Mouse (Mus musculus) right cerebral cortex, postnatal 36 days (tissue): ENCODE measurements around the gene Ednra.
"Not testable (repeated sequence)": the region's sequence is repeated elsewhere in the genome, so short reads cannot be mapped to it uniquely, and the experiment has no call there.

Source experiments
- DNase-seq, 2 experiments: peaks; one replicate each; pipeline ENCODE4 v3.0.0; 2022; ENCODE audit warnings: low spot score in 2 of 2, mixed read lengths in 1 of 2

Gene Ednra

DNA sequence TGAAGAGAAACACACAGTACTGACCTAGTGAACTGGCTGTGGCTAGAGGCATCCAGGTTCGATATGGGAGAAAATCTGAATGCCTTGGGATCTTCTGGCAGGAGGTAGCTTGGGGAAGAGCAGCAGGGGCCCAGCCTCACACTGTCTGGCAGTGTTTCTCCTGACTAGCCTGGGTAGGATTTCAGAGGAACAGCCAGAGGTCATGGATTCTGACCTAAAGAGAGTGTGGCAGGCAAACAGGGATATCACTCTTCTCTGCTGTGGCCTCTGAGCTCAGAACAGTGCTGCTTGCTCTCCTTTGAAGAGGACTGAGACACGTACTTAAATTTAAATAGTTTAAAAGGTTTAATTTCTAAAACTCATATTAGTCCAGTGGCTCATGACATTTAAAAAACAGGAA lies 7.2 kb downstream of the Ednra start:
- no peak for DNase-seq

DNA sequence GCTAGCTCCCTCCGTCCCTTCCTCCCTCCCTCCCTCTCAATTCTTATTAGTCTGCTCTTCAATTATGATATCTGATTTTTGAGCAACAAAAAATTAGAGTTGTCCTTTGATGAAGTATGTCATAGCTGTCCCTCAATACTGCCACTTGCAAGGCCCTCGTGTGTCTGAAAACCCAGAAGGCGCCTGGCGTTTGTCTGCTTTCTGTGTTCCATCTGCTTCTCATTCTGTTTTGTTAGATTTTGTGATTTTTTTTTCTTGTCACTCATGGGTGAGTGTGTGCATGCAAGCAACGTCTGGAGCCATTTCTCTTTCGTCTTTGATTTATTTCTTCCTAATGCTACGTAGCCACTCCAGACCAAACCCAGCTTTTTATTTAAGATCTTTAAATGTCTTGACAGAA lies 9.8 kb downstream of the Ednra start:
- DNase-seq, result no peak

DNA sequence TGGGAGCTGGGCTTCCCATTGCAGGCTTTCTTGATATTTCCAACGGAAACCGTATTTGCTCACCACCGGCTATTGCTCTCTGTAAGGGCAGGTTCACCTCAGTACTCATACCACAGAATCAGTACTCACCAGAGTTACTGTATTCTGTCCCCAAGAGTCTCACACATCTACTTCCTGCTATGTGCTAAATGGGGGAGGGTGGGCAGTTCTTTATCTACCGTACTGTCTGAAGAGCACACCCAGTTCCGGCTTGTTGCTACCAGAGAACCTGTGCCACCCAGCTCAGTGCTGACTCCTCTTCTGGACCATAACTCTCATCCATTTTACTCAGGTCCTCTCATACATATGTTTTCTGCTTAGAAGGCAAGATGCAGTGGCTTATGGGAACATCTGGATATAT lies 10.6 kb downstream of the Ednra start:
- no peak for DNase-seq

DNA sequence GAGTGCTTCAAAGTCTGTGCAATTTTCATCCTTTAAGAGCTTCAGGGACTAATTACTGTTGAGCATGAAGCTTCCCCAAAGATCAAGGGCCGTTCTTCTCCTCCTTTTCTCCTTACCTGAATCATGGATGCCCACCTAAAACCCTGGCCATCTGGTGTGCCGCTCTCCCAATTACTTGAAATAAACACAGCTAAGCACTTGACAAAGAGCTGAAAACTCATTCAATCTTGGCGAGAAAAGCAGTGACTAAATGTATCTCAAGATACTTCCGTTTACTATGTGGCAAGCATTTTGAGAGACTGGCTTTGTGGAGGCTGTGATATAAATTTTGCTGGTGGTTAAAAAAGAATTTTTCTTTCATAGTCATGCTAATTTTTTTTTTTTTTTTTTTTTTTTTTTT lies 19.5 kb downstream of the Ednra start:
- DNase-seq, result no peak

DNA sequence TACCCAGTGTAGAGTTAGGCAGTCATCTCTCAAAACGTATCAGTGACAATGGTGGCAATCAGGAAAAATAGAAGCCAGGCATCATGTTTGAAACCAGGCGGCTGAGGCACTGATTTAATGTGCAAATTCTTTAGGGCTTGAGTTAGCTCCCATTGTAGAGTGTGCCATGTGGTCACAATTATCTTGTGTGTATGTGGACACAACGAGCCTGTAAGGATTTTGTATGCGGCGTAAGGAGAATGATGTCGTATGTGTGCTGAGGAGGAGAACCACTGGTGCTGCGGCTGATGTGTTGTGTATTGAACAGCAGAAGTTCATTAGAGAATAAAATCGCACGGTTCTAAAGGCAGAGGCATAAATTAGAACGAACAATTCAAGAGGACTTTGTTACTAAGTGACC lies 26.2 kb downstream of the Ednra start:
- DNase-seq, result no peak

DNA sequence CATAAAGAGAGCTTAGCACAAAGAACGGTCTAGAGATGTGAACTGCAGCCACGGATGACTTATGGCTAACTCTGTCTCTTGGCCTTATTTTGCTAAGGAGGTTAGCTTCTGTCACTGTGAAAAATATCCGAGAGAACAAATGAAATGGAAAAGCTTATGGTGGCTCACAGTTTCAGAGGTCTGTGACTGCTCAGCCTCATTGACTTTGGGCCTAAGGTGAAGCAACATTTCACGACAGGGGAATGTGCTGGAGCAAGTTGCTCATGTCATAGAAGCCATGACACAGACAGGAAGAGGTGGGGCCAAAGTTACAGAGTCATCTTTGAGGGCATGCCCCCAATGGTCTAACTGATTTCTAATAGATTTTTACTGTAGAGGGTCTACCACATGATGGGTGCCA lies 28.1 kb downstream of the Ednra start:
- DNase-seq, result no peak

DNA sequence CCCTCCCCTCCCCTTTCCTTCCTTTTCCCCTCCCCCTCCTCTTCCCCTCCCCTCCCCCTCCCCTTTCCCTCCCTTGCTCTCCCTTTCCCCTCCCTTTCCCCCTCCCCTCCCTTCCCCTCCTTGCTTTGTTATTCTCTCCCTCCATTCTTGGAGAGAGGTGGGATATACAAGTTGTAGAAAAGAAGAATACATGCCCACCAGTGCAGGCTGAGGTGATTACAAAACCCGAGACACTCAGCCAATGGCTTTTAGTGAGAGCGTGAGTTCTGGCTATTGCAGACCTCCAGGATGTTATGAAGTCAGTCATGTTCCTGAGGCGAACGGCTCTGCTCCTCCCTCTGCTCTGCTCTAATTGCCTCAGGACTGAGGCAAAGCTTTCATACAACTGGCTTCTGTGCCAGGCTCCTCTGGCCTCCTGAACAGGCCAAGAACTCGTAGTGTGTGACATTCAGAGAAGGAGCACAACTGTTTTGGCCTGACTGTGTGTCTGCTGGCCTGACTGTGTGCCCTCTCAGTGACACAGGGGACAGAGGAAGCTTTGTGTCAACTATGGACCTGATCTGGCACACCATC lies 28.7 kb downstream of the Ednra start:
- DNase-seq, result no peak

DNA sequence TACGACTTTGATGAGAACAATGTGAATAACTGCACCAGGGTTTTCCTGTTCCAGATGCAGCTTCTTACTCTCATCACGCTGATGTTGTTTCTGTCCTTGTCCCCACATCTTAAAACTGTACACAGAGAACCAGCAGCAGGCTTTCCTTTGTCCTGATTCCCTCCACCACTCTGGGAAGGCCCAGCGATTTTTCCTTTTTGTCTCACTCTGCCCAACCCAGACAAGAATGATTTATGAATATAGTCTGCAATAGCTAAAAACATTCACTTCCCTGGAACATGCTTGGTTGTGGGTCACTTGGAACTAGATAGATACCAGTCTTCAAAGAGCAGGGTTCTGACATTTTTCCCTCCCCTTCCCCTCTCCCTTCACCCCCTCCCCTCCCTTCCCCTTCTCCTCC lies 29.2 kb downstream of the Ednra start:
- no peak for DNase-seq

DNA sequence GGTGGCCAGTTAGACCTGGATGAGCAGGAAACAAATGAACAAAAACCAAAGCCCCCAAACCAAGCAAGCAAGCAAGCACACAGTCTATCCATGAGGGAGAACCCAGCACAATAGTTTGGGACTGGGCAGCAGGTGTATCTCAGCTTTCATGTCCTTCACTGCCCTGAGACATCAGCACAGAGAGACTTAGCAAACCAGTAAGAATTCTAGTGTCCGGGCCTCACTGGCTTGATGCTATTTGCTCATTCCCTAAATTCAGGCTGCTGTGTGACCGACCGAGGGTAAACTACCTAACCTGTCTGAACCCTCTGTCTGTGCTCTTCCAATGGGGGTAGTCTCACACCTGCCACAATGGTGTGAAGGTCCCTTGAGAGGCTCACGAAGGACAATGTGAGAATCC lies 29.7 kb downstream of the Ednra start:
- DNase-seq, result no peak

DNA sequence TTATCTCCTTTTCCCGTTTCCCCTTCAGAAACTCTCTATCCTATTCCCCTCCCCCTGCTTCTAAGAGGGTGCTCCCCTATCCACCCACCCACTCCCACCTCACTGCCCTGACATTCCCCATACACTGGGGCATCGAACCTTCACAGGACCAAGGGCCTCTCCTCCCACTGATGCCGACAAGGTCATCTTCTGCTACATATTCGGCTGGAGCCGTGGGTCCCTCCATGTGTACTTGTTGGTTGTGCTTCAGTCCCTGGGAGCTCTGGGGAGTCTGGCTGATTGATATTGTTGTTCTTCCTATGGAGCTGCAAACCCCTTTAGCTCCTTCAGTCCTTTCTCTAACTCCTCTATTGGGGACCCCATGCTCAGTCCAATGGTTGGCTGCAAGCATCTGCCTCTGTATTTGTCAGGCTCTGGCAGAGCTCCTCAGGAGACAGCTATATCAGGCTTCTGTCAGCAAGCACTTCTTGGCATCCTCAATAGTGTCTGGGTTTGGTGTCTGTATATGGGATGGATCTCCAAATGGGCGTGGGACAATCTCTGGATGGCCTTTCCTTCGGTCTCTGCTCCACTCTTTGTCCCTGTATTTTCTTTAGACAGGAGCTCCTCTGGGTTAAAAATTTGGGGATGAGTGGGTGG lies 34.7 kb downstream of the Ednra start:
- DNase-seq, result not testable (repeated sequence)

DNA sequence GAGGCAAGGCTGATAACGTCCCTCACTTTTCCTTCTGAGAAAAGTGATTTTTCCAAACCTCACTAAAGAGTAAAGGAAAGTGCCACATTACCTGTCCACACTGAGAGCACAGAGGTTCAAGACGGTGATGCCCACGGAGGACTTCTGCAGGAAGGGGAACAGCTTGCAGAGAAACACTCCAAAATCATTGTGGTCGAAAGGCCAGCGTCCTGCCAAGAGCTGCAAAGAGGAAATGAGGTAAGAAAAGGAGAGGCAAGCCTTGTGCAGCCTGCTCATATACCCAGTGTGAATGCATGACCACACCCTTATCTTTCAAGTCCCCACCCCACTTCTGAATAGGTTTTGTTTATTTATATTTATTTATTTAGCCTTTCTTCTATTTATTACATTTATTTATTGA lies 35.3 kb downstream of the Ednra start:
- DNase-seq, result no peak

DNA sequence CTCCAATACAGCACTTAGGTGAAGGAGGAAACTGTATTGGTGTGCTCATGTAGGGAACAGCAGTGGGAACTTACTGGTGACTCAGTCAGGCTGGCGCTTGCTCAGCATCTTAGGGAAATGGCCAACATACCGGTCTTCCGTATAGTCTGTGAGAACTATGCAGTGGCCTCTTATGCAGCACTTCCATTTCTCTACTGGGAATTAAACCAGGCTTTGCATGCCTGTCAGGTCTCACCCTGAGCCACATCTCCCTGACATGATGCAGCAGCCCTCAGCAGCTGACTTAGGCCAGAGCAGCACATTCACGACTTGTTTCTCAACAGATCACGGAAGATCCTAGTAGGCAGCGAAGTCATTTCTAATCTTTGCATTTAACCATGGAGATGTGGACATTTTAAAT lies 39.9 kb downstream of the Ednra start:
- DNase-seq, result no peak

DNA sequence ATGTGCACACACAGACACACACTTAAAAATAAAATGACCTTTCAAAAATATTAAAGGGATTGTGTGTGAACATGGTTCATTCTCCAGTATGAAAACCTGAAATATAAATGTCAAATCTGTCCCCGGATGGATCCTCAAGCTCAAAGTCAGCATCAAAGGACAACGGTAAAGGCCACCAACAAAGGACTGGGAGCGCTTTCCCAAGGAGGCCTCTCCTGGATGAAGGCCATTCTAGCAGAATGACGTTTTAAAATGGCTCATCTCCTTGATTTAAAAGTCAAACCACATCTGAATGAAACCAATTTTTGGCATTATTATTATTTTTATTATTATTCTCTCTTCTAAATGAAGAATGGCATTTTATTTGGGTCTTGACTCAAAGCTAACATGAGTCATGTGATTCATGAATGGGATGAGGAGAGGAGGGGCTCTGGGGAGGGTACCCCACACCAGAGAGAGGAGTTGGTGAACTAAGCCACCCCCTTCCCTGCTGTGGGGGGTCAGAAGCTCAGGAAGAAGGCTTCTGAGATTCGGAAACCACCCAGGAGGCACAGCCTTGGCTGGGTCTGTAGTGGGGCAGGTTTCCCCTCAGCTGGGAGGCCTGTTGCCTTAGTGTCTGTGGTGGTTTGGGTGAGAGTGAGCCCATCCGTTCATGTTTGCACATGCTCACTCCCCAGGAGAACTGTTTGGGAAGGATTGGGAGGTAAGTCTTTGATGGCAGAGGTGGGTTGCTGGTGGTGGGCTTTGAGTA lies 40.7 kb downstream of the Ednra start:
- DNase-seq, result no peak

DNA sequence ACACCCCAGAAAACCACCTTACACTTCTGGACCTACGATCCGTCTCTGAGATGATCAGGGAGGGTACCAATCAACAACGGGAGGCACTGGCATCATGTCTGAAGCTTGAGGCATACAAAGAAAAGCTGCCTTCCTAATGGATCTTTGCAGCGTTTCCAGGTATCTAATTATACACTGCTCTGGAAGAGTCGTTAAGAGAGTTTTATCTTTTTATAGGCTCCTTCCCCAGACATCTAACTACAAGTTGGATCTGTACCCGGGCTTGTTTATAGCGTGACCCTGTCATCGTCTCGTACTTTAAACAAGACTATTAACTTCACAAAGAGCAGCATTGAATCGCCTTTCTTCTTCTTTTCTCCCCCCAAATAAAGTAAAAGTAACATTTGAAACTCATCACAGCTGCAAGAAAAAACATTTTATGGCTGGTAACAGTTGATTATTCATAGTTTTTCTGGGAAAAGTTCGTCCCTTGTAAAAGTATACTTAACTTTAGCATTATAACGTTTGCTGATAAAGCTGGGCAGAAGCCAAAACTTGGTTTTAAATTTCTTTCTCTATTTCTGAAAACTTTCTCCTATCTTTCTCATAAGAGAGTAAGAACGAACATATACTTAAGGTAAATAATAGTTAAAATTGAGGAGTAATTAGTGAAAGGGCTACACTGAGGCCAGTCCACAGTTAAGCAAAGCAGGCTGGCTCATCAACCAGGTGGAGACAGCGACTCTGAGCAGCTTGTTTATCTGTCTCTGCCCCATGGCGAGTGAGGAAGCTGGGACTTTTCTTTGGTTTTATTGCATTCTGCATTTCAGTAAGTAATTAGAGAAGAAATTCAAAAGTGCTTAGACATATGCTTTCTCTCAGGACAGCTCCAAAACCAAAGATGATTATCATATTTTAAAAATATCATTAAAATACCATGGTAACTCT lies 42.0 kb downstream of the Ednra start:
- no peak for DNase-seq

DNA sequence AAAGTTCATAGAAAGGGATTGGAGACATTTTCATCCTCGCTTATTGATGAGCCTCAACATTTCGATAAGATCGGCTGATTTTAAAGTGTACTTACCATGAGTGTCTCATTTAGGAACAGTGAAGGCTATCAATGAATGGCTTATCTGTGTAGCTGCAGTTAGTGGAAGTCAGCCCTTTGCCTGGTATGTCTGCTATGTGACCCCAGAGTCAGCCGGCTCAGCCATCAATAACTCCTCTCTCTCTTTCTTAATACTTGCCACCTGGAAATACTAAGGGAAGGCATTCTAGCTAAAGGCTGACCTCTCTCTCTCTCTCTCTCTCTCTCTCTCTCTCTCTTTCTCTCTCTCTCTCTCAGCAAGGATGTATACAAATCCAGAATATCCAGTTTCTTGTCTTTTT lies 52.2 kb downstream of the Ednra start:
- no peak for DNase-seq

DNA sequence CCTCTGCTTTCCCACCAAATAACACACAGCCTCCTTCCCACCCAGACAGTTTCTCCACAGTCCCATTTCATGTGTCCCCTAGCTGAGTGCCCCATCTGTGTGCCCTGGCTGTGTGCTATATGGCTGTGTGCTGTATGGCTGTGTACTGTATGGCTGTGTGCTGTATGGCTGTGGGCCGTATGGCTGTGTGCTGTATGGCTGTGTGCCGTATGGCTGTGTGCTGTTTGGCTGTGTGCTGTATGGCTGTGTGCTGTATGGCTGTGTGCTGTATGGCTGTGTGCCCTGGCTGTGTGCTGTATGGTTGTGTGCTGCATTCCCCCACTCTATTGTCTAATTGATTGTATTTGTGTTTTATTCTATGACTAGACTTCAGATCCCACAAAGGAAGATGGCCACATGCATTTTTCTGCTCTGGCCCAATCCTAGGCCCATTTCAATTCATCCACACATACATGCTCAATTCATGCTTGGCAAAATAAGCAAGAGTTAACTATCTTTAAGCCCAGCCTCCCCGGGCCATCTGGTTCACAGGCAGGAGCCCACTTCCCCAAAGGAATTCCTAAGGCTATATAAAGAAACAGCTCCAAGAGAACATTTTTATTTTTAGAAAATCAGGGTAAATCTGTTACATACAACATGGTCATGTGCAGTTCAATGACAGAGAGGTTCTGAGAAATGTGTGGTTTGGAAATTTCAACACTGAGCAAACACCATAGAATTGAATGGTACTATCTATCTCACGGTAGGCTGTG lies 53.5 kb downstream of the Ednra start:
- DNase-seq, result no peak

DNA sequence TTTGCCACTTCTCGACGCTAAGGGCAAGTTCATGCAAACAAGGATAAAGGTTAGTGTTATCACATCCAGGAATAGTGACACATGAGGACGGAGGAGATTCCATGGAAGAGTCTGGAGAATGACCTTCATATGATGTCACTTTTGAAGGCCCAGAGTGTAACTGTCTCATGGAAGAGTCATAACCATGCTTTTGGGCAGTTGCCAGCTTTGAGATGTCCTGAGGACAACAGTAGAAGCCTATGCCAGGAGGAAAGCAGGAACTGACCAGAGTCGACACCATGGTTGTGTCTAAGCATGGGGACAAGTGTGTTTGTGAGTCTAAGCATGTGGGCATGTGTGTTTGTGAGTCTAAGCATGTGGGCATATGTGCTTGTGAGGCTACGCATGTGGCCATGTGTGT lies 56.3 kb downstream of the Ednra start:
- DNase-seq, result no peak

DNA sequence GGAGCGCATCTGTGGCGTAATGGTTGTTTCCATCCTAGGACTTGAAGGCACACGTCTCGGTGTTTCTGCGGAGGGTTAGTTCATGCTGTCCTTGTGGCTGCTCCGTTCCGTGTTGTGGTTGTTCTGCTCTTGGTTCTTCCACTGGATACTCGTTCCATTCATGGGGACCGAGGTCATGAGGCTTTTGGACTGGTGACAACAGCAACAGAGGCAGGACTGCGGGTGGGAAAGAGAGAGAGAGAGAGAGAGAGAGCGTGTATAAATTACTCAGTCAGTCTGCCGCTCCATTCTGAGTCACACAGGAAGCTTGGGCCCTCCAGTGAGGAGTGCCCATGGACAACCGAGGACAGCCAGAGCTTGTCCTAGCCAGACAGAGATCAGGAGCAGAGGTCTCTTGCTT lies 59.4 kb downstream of the Ednra start:
- no peak for DNase-seq

DNA sequence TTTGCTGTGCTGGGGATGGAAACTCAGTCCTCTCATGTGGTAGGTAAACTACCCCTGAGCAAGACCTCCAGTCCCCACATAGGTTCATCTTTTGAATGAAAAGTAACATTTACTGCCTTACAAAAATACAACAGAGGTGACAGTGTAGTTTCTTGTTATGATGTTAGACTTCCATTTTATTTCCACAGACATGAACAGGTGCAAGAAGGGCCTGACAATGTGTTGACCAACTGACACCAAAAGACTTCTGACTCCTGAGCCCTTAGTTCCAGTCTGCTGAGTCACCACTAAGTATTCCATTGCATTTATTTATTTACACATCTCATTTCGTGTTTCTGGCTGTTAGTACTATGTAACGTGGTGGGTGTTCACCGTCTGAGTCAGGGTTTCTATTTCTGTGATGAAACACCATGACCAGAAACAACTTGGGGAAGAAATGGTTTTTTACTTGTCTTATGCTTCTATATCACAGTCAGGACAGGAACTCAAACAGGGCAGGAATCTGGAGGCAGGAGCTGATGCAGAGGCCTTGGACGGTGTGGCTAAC lies 64.7 kb downstream of the Ednra start:
- DNase-seq, result no peak

DNA sequence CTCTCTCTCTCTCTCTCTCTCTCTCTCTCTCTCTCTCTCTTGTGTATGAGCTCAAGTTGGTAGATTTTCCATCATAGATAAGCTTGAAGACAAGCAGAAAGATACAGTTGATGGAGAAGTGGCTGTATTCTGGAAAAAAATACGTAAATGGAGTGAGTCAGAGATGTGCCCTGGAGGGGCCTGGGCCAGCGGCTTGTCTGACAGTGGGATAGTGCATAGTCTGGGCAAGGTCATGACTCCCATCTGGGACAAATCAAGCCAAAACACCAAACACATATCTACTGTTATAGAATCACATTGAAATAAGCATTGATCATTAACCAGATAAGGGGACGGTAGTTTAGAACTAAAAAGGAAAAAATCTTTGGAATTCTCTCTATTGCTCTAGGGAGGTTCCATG lies 65.9 kb downstream of the Ednra start:
- no peak for DNase-seq

DNA sequence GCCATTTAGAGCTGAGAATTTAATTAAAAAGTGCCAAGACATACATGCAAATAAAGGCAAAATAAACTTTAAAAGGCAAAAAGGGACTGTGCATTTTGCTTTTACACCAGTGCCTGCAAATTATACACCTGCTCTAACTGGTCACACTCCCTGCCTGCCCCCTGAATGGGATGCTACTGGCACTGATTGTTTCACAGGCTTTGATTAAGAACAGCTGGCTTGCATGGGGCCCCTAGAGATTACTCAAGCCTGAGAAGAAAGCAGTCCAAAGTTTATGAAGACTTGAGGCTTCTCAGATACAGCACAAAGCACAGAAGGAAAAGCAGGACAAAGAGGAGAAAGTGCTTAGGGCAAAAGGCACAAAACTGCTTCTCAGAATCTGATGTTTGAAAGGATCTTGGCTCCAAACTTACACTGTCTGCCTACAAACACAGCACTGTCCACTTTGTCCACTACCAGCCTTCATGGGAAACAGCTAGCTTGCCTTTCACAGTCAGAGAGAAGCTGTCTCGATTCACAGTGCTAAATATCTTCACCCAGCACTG lies 73.5 kb downstream of the Ednra start:
- no peak for DNase-seq
